Mouse (Mus musculus): ENCODE data around the gene Itgal. TPM values are rescaled to one million over a fixed set of nuclear protein-coding genes. Genes with fewer than 3 reads are reported as not detected.

Gene Itgal
- polyA plus RNA-seq, 1 experiment from 2014 or later: 5.5 TPM

GRCm38 (mm10) chr7:127296786-127297555 is 911 bp downstream of the Itgal start:
- 63% methylated on average over 5 of the region's 5 CpGs for WGBS (ENCODE audit: missing documents)
- no peaks in the 10 kb centered on the region for H3K79me2 ChIP-seq (ENCODE audit: inconsistent target)
- H3K27ac ChIP-seq: no peak overlapping the region
- 0 out of 2 replicates have a peak overlapping the region, but pooled peaks have one; percentile 2 for H3K4me3 ChIP-seq (ENCODE audit: inconsistent target)
- no peaks in the 10 kb centered on the region for H3K36me3 ChIP-seq (ENCODE audit: inconsistent target)

- no peaks in the 10 kb centered on the region for H3K79me2 ChIP-seq (ENCODE audit: inconsistent target)
- no peaks in the 10 kb centered on the region for H3K36me3 ChIP-seq (ENCODE audit: inconsistent target)
- WGBS (ENCODE audit: missing documents): 94% methylated on average over 5 of the region's 5 CpGs
- no peak overlapping the region for H3K27ac ChIP-seq
- H3K4me3 ChIP-seq (ENCODE audit: inconsistent target): no peak overlapping the region
These were observed 1.6 kb downstream of the Itgal start for GRCm38 (mm10) chr7:127297586-127298193.

GRCm38 (mm10) chr7:127308431-127308830 is 12.4 kb downstream of the Itgal start:
- Histone ChIP-seq H3K27ac (no peak overlapping the region), H3K4me3 (ENCODE audit: inconsistent target) (no peak overlapping the region), H3K79me2 (ENCODE audit: inconsistent target) (no peaks in the 10 kb centered on the region), H3K36me3 (ENCODE audit: inconsistent target) (no peaks in the 10 kb centered on the region; the same call in 1 of the 2 replicates)
- 86% methylated on average over 2 of the region's 2 CpGs for WGBS (ENCODE audit: missing documents)

- Histone ChIP-seq H3K4me3 (ENCODE audit: inconsistent target) (no peak overlapping the region), H3K36me3 (ENCODE audit: inconsistent target) (no peaks in the 10 kb centered on the region; the same call in 1 of the 2 replicates), H3K27ac (no peak overlapping the region), H3K79me2 (ENCODE audit: inconsistent target) (no peaks in the 10 kb centered on the region)
- 95% methylated on average over 4 of the region's 4 CpGs for WGBS (ENCODE audit: missing documents)
These were observed 12.8 kb downstream of the Itgal start for GRCm38 (mm10) chr7:127308887-127309286.

DNA sequence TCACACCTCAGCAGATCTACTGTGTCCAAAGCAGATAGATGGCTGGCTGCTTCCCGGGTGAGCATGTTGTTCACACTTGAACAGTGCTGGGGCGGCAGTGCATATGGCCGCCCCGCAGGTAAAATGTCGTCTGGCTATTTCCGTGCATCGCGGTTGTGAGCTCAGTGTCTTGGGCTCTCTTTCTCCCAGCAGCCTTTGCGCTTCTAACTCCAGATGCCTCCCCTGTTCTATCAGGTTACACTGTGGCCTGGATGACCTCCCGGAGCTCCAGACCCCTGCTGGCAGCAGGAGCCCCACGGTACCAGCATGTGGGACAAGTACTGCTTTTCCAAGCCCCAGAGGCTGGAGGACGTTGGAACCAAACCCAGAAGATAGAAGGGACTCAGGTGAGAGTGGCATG is 13.9 kb downstream of the Itgal start:
- no peak overlapping the region for H3K4me3 ChIP-seq (ENCODE audit: inconsistent target)
- H3K27ac ChIP-seq: no peak overlapping the region
- H3K79me2 ChIP-seq (ENCODE audit: inconsistent target): no peaks in the 10 kb centered on the region
- no peaks in the 10 kb centered on the region; the same call in 1 of the 2 replicates for H3K36me3 ChIP-seq (ENCODE audit: inconsistent target)
- 97% methylated on average over 12 of the region's 12 CpGs for WGBS (ENCODE audit: missing documents)

- WGBS (ENCODE audit: missing documents): 63% methylated on average over 8 of the region's 8 CpGs
- Histone ChIP-seq H3K4me3 (ENCODE audit: inconsistent target) (no peak overlapping the region), H3K36me3 (ENCODE audit: inconsistent target) (no peaks in the 10 kb centered on the region), H3K79me2 (ENCODE audit: inconsistent target) (no peaks in the 10 kb centered on the region), H3K27ac (no peak overlapping the region)
These were observed 17.9 kb downstream of the Itgal start for GRCm38 (mm10) chr7:127313912-127314311.

- Histone ChIP-seq H3K4me3 (ENCODE audit: inconsistent target) (no peak overlapping the region), H3K36me3 (ENCODE audit: inconsistent target) (0 out of 2 replicates have a peak, but pooled peaks cover 6% of the 10 kb centered on the region), H3K27ac (no peak overlapping the region), H3K79me2 (ENCODE audit: inconsistent target) (no peaks in the 10 kb centered on the region)
- 81% methylated on average over 4 of the region's 4 CpGs for WGBS (ENCODE audit: missing documents)
These were observed 25.0 kb downstream of the Itgal start for GRCm38 (mm10) chr7:127321106-127321505.

- H3K4me3 ChIP-seq (ENCODE audit: inconsistent target): no peak overlapping the region
- 0 out of 2 replicates have a peak, but pooled peaks cover 6% of the 10 kb centered on the region for H3K36me3 ChIP-seq (ENCODE audit: inconsistent target)
- no peaks in the 10 kb centered on the region for H3K79me2 ChIP-seq (ENCODE audit: inconsistent target)
- WGBS (ENCODE audit: missing documents): 62% methylated on average over 5 of the region's 5 CpGs
- no peak overlapping the region for H3K27ac ChIP-seq
These were observed 26.0 kb downstream of the Itgal start for GRCm38 (mm10) chr7:127322085-127322484.

DNA sequence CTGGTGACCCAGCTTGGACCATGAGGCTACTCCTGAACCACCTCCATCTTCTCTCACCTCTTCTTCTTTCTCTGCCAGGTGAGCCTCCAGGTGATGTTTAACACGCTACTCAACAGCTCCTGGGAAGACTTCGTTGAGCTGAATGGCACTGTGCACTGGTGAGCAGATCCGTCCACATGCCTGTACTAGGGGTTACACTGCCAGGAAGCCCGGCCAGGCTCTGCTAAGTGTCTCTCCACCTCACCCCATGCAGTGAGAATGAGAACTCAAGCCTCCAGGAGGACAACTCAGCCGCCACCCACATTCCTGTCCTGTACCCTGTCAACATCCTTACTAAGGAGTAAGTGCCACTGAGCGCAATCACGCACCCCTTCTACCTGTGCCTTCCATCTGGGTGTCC is 28.9 kb downstream of the Itgal start:
- Histone ChIP-seq H3K4me3 (ENCODE audit: inconsistent target) (no peak overlapping the region), H3K79me2 (ENCODE audit: inconsistent target) (no peaks in the 10 kb centered on the region), H3K36me3 (ENCODE audit: inconsistent target) (0 out of 2 replicates have a peak, but pooled peaks cover 6% of the 10 kb centered on the region), H3K27ac (no peak overlapping the region)
- WGBS (ENCODE audit: missing documents): 94% methylated on average over 7 of the region's 7 CpGs

DNA sequence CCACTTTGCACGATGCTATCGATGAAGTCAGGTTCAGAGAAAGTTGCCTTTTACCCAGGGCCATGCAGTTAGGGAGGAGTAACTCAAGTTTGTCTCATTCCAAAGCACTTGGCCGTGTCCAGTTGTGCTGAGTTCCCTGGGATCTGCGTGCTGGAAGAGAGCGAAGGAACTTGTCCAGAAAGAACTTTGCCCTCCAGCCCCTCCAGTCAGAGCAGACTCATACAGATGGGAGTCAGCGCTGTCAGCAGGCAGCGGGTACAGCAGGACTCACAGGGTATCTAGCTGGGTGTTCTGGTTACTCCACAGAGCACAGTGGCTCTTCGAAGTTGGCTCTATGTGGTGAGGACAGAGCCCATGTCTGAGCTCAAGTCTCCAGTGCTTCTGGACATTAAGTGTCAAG is 29.5 kb downstream of the Itgal start:
- H3K36me3 ChIP-seq (ENCODE audit: inconsistent target): 0 out of 2 replicates have a peak, but pooled peaks cover 6% of the 10 kb centered on the region
- no peak overlapping the region for H3K27ac ChIP-seq
- H3K4me3 ChIP-seq (ENCODE audit: inconsistent target): no peak overlapping the region
- WGBS (ENCODE audit: missing documents): 99% methylated on average over 8 of the region's 8 CpGs
- H3K79me2 ChIP-seq (ENCODE audit: inconsistent target): no peaks in the 10 kb centered on the region

- 59% methylated on average over 2 of the region's 2 CpGs for WGBS (ENCODE audit: missing documents)
- no peaks in the 10 kb centered on the region for H3K79me2 ChIP-seq (ENCODE audit: inconsistent target)
- 0 out of 2 replicates have a peak, but pooled peaks cover 6% of the 10 kb centered on the region for H3K36me3 ChIP-seq (ENCODE audit: inconsistent target)
- no peak overlapping the region for H3K27ac ChIP-seq
- no peak overlapping the region for H3K4me3 ChIP-seq (ENCODE audit: inconsistent target)
These were observed 30.6 kb downstream of the Itgal start for GRCm38 (mm10) chr7:127326685-127327084.

- no peaks in the 10 kb centered on the region for H3K79me2 ChIP-seq (ENCODE audit: inconsistent target)
- 93% methylated on average over 6 of the region's 6 CpGs for WGBS (ENCODE audit: missing documents)
- no peaks in the 10 kb centered on the region for H3K36me3 ChIP-seq (ENCODE audit: inconsistent target)
- H3K27ac ChIP-seq: no peak overlapping the region
- no peak overlapping the region for H3K4me3 ChIP-seq (ENCODE audit: inconsistent target)
These were observed 37.2 kb downstream of the Itgal start for GRCm38 (mm10) chr7:127333240-127333639.

- no peaks in the 10 kb centered on the region for H3K36me3 ChIP-seq (ENCODE audit: inconsistent target)
- 89% methylated on average over 4 of the region's 4 CpGs for WGBS (ENCODE audit: missing documents)
- no peak overlapping the region for H3K4me3 ChIP-seq (ENCODE audit: inconsistent target)
- H3K27ac ChIP-seq: no peak overlapping the region
- H3K79me2 ChIP-seq (ENCODE audit: inconsistent target): no peaks in the 10 kb centered on the region
These were observed 39.5 kb downstream of the Itgal start for GRCm38 (mm10) chr7:127335604-127336003.

DNA sequence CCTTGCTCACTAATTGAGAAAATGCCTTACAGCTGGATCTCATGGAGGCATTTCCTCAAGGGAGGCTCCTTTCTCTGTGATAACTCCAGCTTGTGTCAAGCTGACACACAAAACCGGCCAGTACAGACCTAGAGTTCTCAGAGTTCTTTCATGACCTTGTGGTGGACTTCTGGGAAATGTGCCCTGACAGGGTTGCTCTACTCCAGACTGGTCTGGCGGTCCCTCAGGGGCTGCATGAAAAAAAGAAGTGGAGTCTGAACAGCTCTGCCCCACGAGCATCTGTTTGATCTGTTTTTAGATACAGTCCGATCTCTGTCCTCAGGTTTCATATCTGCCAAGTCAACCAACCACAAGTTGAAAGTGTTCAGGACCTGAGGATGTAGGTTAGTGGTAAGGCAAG is 41.6 kb downstream of the Itgal start:
- 61% methylated on average over 4 of the region's 4 CpGs for WGBS (ENCODE audit: missing documents)
- Histone ChIP-seq H3K79me2 (ENCODE audit: inconsistent target) (no peaks in the 10 kb centered on the region), H3K27ac (no peak overlapping the region), H3K36me3 (ENCODE audit: inconsistent target) (no peaks in the 10 kb centered on the region), H3K4me3 (ENCODE audit: inconsistent target) (no peak overlapping the region)

- Histone ChIP-seq H3K79me2 (ENCODE audit: inconsistent target) (peaks cover 12% of the 10 kb centered on the region; the same call in 1 of the 2 replicates), H3K4me3 (ENCODE audit: inconsistent target) (no peak overlapping the region), H3K27ac (no peak overlapping the region), H3K36me3 (ENCODE audit: inconsistent target) (no peaks in the 10 kb centered on the region)
- 90% methylated on average over 8 of the region's 8 CpGs for WGBS (ENCODE audit: missing documents)
These were observed 45.3 kb downstream of the Itgal start for GRCm38 (mm10) chr7:127341356-127341755.

Measured in macrophage (primary cell).